Mouse (Mus musculus): Measurements from ENCODE around the gene Sfxn2. TPM values are rescaled to one million over a fixed set of nuclear protein-coding genes. Genes with fewer than 3 reads are reported as not detected.
A peak's percentile ranks its signal among the peaks of the same experiment; 100 is the strongest.

Sfxn2 gene
- polyA plus RNA-seq, 1 experiment from 2014 or later: 9.4 TPM

DNA sequence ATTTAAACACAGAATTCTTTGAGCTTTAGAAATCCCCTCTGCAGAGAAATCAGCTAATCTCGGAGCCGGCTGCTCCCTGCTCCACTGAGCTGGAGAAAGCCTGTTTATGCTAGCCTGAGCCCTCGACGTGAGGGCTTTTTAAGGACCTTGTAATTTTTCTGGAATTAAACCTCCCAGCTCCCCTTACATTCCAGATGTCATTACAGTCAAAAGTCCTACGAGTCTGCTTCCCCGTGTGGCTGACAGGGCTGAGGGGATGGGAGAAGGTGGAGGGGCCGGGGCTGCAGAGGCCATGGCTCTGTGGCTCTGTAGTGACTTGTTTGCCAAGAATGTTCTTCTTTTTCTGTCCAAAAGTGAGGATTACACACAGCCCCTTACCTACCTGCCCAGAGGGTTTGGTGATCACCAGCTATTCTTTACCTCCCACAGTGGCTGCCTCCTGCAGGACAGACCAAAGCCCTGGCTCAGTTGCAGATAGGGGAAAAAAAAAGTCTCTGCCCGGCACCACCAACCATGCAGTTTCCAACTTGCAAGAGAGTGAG is 42.6 kb upstream of the Sfxn2 start:
- peak overlapping the region; percentile 80 for H3K27ac ChIP-seq (replicated peaks)
- H3K36me3 ChIP-seq (ENCODE audit: control insufficient read depth, insufficient read depth, low read length): no peaks in the 10 kb centered on the region
- H3K4me1 ChIP-seq (replicated peaks; ENCODE audit: control insufficient read depth, insufficient read depth): peaks cover 30% of the 10 kb centered on the region
- ATAC-seq (ENCODE audit: low FRiP score, low TSS enrichment): no peak
- 21% methylated on average over 8 of the region's 8 CpGs for WGBS
- no peaks in the 10 kb centered on the region for H3K9me3 ChIP-seq (ENCODE audit: control insufficient read depth, low read length)
- H3K4me2 ChIP-seq (replicated peaks; ENCODE audit: low read depth): peak overlapping the region; percentile 25; the same call in 1 of the 2 replicates
- TF ChIP-seq EP300 (optimal IDR thresholded peaks at IDR 0.05) (no peak), CTCF (IDR thresholded peaks at IDR 0.05; ENCODE audit: low read depth) (0 out of 2 replicates have a peak, but pooled peaks have one; percentile 17)
- no peaks in the 10 kb centered on the region for H3K27me3 ChIP-seq (ENCODE audit: control insufficient read depth, insufficient read depth, low read length)
- no peak overlapping the region for H3K4me3 ChIP-seq (ENCODE audit: low read depth, low read length)
- no peak for DNase-seq (ENCODE audit: low spot score)
- no peak overlapping the region; the same call in 1 of the 2 replicates for H3K9ac ChIP-seq (ENCODE audit: low read length)

DNA sequence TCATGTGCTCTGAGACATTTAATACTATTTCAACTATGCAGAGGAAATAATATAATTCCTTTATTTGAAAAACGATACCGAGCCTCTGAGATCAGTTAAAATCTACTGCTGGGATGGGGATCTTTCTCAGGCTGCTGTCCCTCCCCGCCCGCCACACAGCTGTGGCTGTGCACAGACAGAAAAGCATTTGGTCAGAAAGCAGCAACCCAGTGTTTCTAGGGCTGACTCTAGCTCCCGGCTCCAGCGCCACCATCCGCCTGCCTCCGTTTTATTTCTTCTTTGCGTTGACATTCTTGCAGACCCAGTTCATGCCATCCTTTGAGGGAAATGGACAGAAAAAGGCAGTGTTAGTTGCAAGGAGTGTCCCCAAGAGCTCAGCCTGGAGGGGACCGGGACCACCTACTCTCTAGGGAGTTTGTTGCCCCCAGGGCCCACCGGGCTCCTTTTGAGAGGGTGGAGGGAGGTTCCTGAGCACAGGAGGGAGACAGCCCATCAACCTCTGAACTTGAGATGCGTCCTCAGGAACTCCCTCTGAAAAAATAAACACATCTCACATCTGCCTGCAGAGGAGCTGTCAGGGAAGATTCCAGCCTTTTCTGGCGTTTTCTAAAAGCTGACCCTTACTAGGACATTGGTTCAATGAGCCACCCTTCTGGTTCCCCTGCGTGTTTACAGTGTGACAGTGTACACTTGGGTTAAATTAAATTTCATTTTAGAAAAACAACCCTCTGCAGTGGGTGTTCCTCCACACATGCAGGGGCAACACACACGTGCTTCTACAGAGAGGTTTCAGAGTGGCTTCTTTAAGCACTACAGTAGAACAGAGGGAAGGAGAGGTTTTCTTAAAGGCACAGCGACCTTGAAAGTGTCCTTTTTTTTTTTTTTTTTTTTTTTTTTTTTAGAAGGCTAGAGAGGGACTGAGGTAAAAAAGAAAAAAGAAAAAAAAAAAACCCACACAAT is 41.8 kb upstream of the Sfxn2 start:
- Histone ChIP-seq H3K4me1 (replicated peaks; ENCODE audit: control insufficient read depth, insufficient read depth) (peaks cover 30% of the 10 kb centered on the region), H3K9me3 (ENCODE audit: control insufficient read depth, low read length) (no peaks in the 10 kb centered on the region), H3K9ac (ENCODE audit: low read length) (peak overlapping the region; percentile 5; the same call in 1 of the 2 replicates), H3K36me3 (ENCODE audit: control insufficient read depth, insufficient read depth, low read length) (no peaks in the 10 kb centered on the region), H3K4me3 (ENCODE audit: low read depth, low read length) (no peak overlapping the region), H3K27ac (replicated peaks) (peak overlapping the region; percentile 80), H3K27me3 (ENCODE audit: control insufficient read depth, insufficient read depth, low read length) (no peaks in the 10 kb centered on the region), H3K4me2 (replicated peaks; ENCODE audit: low read depth) (peak overlapping the region; percentile 25)
- TF ChIP-seq CTCF (IDR thresholded peaks at IDR 0.05; ENCODE audit: low read depth) (peak; percentile 45), EP300 (optimal IDR thresholded peaks at IDR 0.05) (no peak)
- ATAC-seq (ENCODE audit: low FRiP score, low TSS enrichment) (no peak), DNase-seq (ENCODE audit: low spot score) (no peak)
- WGBS: 14% methylated on average over 16 of the region's 16 CpGs

DNA sequence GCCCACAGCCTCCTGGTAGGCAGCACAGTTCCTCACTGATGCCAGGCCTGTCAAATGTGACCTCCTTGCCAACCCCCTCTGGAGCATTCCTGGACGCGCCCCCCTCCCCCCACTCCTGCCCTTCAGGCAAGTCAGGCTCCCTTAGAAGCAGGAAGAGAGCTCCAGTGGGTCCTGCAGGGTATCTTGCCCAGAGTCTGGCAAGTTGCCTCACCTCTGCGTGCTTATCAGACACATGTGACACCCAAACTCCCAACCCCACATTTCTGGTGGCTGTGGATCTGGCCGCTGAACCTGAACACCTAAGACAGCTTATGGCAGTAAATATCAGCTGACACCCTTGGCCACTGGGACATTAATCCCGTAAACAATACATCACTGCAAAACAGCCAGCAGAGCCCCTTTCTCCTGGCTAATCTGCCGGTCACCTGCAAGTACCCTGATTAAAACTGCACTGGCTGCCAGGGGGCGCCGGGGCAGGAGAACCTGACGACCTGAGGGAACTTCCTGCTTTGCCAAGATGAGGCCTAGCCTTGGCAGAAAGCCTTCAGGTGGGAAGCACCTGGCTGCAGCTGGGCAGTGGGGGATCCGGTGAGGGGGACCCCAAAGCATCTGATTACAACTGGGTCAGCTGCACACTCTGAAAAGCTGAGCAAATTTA is 41.0 kb upstream of the Sfxn2 start:
- WGBS: 19% methylated on average over 10 of the region's 10 CpGs
- Histone ChIP-seq H3K27me3 (ENCODE audit: control insufficient read depth, insufficient read depth, low read length) (no peaks in the 10 kb centered on the region), H3K4me2 (replicated peaks; ENCODE audit: low read depth) (no peak overlapping the region; the same call in 1 of the 2 replicates), H3K4me1 (replicated peaks; ENCODE audit: control insufficient read depth, insufficient read depth) (peaks cover 30% of the 10 kb centered on the region), H3K36me3 (ENCODE audit: control insufficient read depth, insufficient read depth, low read length) (no peaks in the 10 kb centered on the region), H3K9ac (ENCODE audit: low read length) (peak overlapping the region; percentile 41; the same call in 1 of the 2 replicates), H3K9me3 (ENCODE audit: control insufficient read depth, low read length) (no peaks in the 10 kb centered on the region), H3K27ac (replicated peaks) (peak overlapping the region; percentile 76), H3K4me3 (ENCODE audit: low read depth, low read length) (no peak overlapping the region)
- DNase-seq (ENCODE audit: low spot score): peak; percentile 73
- TF ChIP-seq EP300 (optimal IDR thresholded peaks at IDR 0.05): no peak
- peak; percentile 36 for TF ChIP-seq CTCF (IDR thresholded peaks at IDR 0.05; ENCODE audit: low read depth)
- peak; percentile 27 for ATAC-seq (ENCODE audit: low FRiP score, low TSS enrichment)

DNA sequence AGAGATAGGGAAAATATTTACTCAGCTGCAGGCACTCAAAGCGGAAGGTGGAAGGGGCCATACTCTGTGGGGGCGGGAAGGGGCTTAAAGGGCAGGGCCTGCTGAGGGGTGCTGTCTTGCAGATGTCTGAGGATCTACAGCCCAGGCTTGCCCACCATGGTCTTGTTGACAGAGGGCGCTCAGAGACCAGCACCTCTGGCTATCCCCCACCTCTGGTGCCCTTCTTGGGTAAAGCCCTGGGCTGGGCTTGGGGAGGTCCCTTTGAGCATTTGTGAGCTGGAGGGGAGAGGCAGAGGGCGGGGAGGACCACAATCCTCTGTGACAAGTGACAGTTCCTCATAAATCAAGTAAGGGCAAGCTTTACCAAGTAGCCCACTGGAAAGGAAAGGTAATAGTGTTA is 40.1 kb upstream of the Sfxn2 start:
- Histone ChIP-seq H3K27me3 (ENCODE audit: control insufficient read depth, insufficient read depth, low read length) (no peaks in the 10 kb centered on the region), H3K4me2 (replicated peaks; ENCODE audit: low read depth) (no peak overlapping the region), H3K4me1 (replicated peaks; ENCODE audit: control insufficient read depth, insufficient read depth) (peaks cover 30% of the 10 kb centered on the region), H3K4me3 (ENCODE audit: low read depth, low read length) (no peak overlapping the region), H3K36me3 (ENCODE audit: control insufficient read depth, insufficient read depth, low read length) (no peaks in the 10 kb centered on the region), H3K27ac (replicated peaks) (no peak overlapping the region; the same call in 1 of the 2 replicates), H3K9ac (ENCODE audit: low read length) (no peak overlapping the region), H3K9me3 (ENCODE audit: control insufficient read depth, low read length) (no peaks in the 10 kb centered on the region)
- ATAC-seq (ENCODE audit: low FRiP score, low TSS enrichment) (no peak), DNase-seq (ENCODE audit: low spot score) (no peak)
- WGBS: 45% methylated on average over 4 of the region's 4 CpGs
- TF ChIP-seq EP300 (optimal IDR thresholded peaks at IDR 0.05): no peak
- no peak for TF ChIP-seq CTCF (IDR thresholded peaks at IDR 0.05; ENCODE audit: low read depth)

DNA sequence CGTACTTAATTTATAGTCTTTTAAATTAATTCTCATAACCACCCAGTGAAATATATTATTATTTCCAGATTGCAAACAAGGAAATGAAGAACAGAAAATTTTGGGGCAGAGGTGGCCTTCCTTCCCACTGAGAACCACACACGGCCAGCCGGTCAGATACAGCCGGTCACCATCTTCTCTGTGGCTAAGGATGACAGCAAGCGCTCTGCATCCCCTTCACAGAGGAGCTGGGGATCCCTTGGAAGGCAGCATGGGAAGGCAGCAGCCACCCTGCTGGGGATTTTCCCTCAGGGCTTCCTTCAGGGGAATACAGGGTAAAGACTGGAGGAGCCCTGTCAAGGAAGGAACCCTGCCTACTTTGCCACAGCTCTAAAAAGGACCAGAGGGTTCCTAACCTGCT is 39.6 kb upstream of the Sfxn2 start:
- H3K4me3 ChIP-seq (ENCODE audit: low read depth, low read length): no peak overlapping the region
- peaks cover 30% of the 10 kb centered on the region for H3K4me1 ChIP-seq (replicated peaks; ENCODE audit: control insufficient read depth, insufficient read depth)
- peak overlapping the region; percentile 61; the same call in 1 of the 2 replicates for H3K27ac ChIP-seq (replicated peaks)
- ATAC-seq (ENCODE audit: low FRiP score, low TSS enrichment) (no peak), DNase-seq (ENCODE audit: low spot score) (no peak)
- no peaks in the 10 kb centered on the region for H3K36me3 ChIP-seq (ENCODE audit: control insufficient read depth, insufficient read depth, low read length)
- no peak for TF ChIP-seq EP300 (optimal IDR thresholded peaks at IDR 0.05)
- no peak for TF ChIP-seq CTCF (IDR thresholded peaks at IDR 0.05; ENCODE audit: low read depth)
- H3K4me2 ChIP-seq (replicated peaks; ENCODE audit: low read depth): no peak overlapping the region
- H3K27me3 ChIP-seq (ENCODE audit: control insufficient read depth, insufficient read depth, low read length): no peaks in the 10 kb centered on the region
- H3K9ac ChIP-seq (ENCODE audit: low read length): no peak overlapping the region
- WGBS: 61% methylated on average over 5 of the region's 5 CpGs
- no peaks in the 10 kb centered on the region for H3K9me3 ChIP-seq (ENCODE audit: control insufficient read depth, low read length)

Measured in stomach, postnatal 0 days (tissue).